Mouse (Mus musculus) kidney, embryonic 16.5 days (tissue): ENCODE data around the gene Unc45a. TPM values are rescaled to one million over a fixed set of nuclear protein-coding genes. Genes with fewer than 3 reads are reported as not detected.
A peak's percentile ranks its signal among the peaks of the same experiment; 100 is the strongest.

Experiments
- ATAC-seq: fragments of 200-750 bp; cut with Nextera tagmentation; 2 replicates; pipeline ENCODE4 v1.8.0; 2017; ENCODE audit warnings: moderate TSS enrichment; ENCODE audit not compliant: low FRiP score, low TSS enrichment
- H3K27ac ChIP-seq: fragments of 300-500 bp; sonication (generic); 2 replicates; pipeline ENCODE4 v1.5.1; 2014; ENCODE audit warnings: low read length
- H3K27me3 ChIP-seq: fragments of 300-500 bp; sonication (generic); 2 replicates; pipeline ENCODE4 v1.6.1; 2014; ENCODE audit warnings: low read length, control low read depth, mixed read lengths; ENCODE audit not compliant: insufficient read depth
- H3K36me3 ChIP-seq: fragments of 300-500 bp; sonication (generic); 2 replicates; pipeline ENCODE4 v1.6.1; 2014; ENCODE audit warnings: low read length, control low read depth, mixed read lengths; ENCODE audit not compliant: insufficient read depth
- H3K4me1 ChIP-seq: fragments of 300-500 bp; sonication (generic); 2 replicates; pipeline ENCODE4 v1.6.1; 2014; ENCODE audit warnings: low read length, control low read depth, mixed read lengths; ENCODE audit not compliant: insufficient read depth
- H3K4me2 ChIP-seq: fragments of 300-500 bp; sonication (generic); replicated peaks from 2 replicates; pipeline ENCODE4 v1.6.1; 2014; ENCODE audit warnings: low read depth, low read length
- H3K4me3 ChIP-seq: fragments of 300-500 bp; sonication (generic); 2 replicates; pipeline ENCODE4 v1.5.1; 2014; ENCODE audit warnings: mild to moderate bottlenecking, low read length
- H3K9ac ChIP-seq: fragments of 300-500 bp; sonication (generic); replicated peaks from 2 replicates; pipeline ENCODE4 v1.6.1; 2014; ENCODE audit warnings: low read length
- H3K9me3 ChIP-seq: fragments of 300-500 bp; sonication (generic); 2 replicates; pipeline ENCODE4 v1.6.1; 2016; ENCODE audit warnings: low read length, control low read depth
- WGBS: fragments of 180-500 bp; shearing (Covaris S2); extraction: QIAGEN DNeasy Blood & Tissue Kit; methylation state at CpG from one replicate; pipeline ENCODE4 v1.1.7; 2014; 5-methylcytosine and 5-hydroxymethylcytosine counted together
- polyA plus RNA-seq: library from polyadenylated mRNA; unstranded; fragments of >200 nt; fragmentation: Nextera tagmentation; extraction: Ambion mirVana; gene quantifications from 2 replicates; pipeline ENCODE4 v1.2.1, GENCODE M21; 2015

Unc45a gene
- polyA plus RNA-seq, 1 experiment from 2014 or later, result 46.5 TPM

- ATAC-seq, result peak; percentile 49; the same call in 1 of the 2 replicates
- Histone ChIP-seq H3K4me2 (peak overlapping the region; percentile 71), H3K9ac (peak overlapping the region; percentile 84), H3K27ac (peak overlapping the region; percentile 74), H3K4me3 (peak overlapping the region; percentile 79), H3K27me3 (no peaks in the 10 kb centered on the region), H3K36me3 (peaks cover 13% of the 10 kb centered on the region; the same call in 1 of the 2 replicates), H3K9me3 (no peaks in the 10 kb centered on the region), H3K4me1 (peaks cover 28% of the 10 kb centered on the region)
- WGBS, result 7% methylated on average over 37 of the region's 37 CpGs
These were observed 45.8 kb downstream of the Unc45a start for GRCm38 (mm10) chr7:80294764-80295648.

- peak; percentile 100 for ATAC-seq
- peaks cover 14% of the 10 kb centered on the region; the same call in 1 of the 2 replicates for H3K36me3 ChIP-seq
- H3K4me2 ChIP-seq, result peak within 1 kb of the TSS; percentile 71
- H3K27me3 ChIP-seq, result no peaks in the 10 kb centered on the region
- peak within 1 kb of the TSS; percentile 88 for H3K27ac ChIP-seq
- H3K9me3 ChIP-seq, result no peaks in the 10 kb centered on the region
- WGBS, result under 1% methylated on average over 52 of the region's 52 CpGs
- H3K4me1 ChIP-seq, result peaks cover 28% of the 10 kb centered on the region
- peak within 1 kb of the TSS; percentile 84 for H3K9ac ChIP-seq
- peak within 1 kb of the TSS; percentile 79 for H3K4me3 ChIP-seq
These were observed 46.6 kb downstream of the Unc45a start, which contains the start of gene Prc1 for GRCm38 (mm10) chr7:80294062-80294763. Prc1 (plus strand) TSS chr7:80294450.

GRCm38 (mm10) chr7:80287736-80288135, 53.1 kb downstream of the Unc45a start:
- Histone ChIP-seq H3K4me2 (no peak overlapping the region), H3K4me1 (no peaks in the 10 kb centered on the region), H3K9me3 (no peaks in the 10 kb centered on the region), H3K36me3 (peaks cover 50% of the 10 kb centered on the region), H3K4me3 (no peak overlapping the region), H3K27me3 (no peaks in the 10 kb centered on the region), H3K27ac (no peak overlapping the region), H3K9ac (no peak overlapping the region)
- 74% methylated on average over 10 of the region's 10 CpGs for WGBS
- ATAC-seq, result no peak

GRCm38 (mm10) chr7:80285725-80286124, 55.1 kb downstream of the Unc45a start:
- Histone ChIP-seq H3K4me1 (no peaks in the 10 kb centered on the region), H3K4me2 (no peak overlapping the region), H3K36me3 (peaks cover 50% of the 10 kb centered on the region), H3K9ac (no peak overlapping the region), H3K27ac (no peak overlapping the region), H3K9me3 (no peaks in the 10 kb centered on the region), H3K4me3 (no peak overlapping the region), H3K27me3 (no peaks in the 10 kb centered on the region)
- 96% methylated on average over 6 of the region's 6 CpGs for WGBS
- no peak for ATAC-seq

- Histone ChIP-seq H3K9ac (no peak overlapping the region), H3K9me3 (no peaks in the 10 kb centered on the region), H3K4me2 (no peak overlapping the region), H3K4me1 (no peaks in the 10 kb centered on the region), H3K27ac (no peak overlapping the region), H3K27me3 (no peaks in the 10 kb centered on the region), H3K36me3 (peaks cover 56% of the 10 kb centered on the region), H3K4me3 (no peak overlapping the region)
- 88% methylated on average over 5 of the region's 5 CpGs for WGBS
- ATAC-seq, result no peak
These were observed 56.4 kb downstream of the Unc45a start for GRCm38 (mm10) chr7:80284391-80284790.

- no peaks in the 10 kb centered on the region for H3K4me1 ChIP-seq
- 91% methylated on average over 3 of the region's 3 CpGs for WGBS
- H3K9me3 ChIP-seq, result no peaks in the 10 kb centered on the region
- no peak for ATAC-seq
- H3K9ac ChIP-seq, result no peak overlapping the region
- no peaks in the 10 kb centered on the region for H3K27me3 ChIP-seq
- no peak overlapping the region for H3K4me3 ChIP-seq
- H3K27ac ChIP-seq, result no peak overlapping the region
- H3K36me3 ChIP-seq, result peaks cover 59% of the 10 kb centered on the region
- no peak overlapping the region for H3K4me2 ChIP-seq
These were observed 57.4 kb downstream of the Unc45a start for GRCm38 (mm10) chr7:80283226-80283918.

- no peak overlapping the region for H3K4me2 ChIP-seq
- H3K9me3 ChIP-seq, result no peaks in the 10 kb centered on the region
- whole genome bisulfite sequencing, result 88% methylated on average over 3 of the region's 3 CpGs
- peaks cover 49% of the 10 kb centered on the region for H3K36me3 ChIP-seq
- H3K27me3 ChIP-seq, result no peaks in the 10 kb centered on the region
- no peak overlapping the region for H3K4me3 ChIP-seq
- no peak for ATAC-seq
- no peaks in the 10 kb centered on the region for H3K4me1 ChIP-seq
- H3K9ac ChIP-seq, result no peak overlapping the region
- H3K27ac ChIP-seq, result no peak overlapping the region
These were observed 59.2 kb downstream of the Unc45a start for GRCm38 (mm10) chr7:80281646-80282045.

GRCm38 (mm10) chr7:80280998-80281397, 59.8 kb downstream of the Unc45a start:
- Histone ChIP-seq H3K27me3 (no peaks in the 10 kb centered on the region), H3K9me3 (no peaks in the 10 kb centered on the region), H3K36me3 (peaks cover 54% of the 10 kb centered on the region), H3K4me2 (no peak overlapping the region), H3K27ac (no peak overlapping the region), H3K4me3 (no peak overlapping the region), H3K4me1 (no peaks in the 10 kb centered on the region), H3K9ac (no peak overlapping the region)
- WGBS, result 92% methylated on average over 2 of the region's 2 CpGs
- no peak for ATAC-seq

GRCm38 (mm10) chr7:80280032-80280431, 60.8 kb downstream of the Unc45a start:
- Histone ChIP-seq H3K36me3 (peaks cover 52% of the 10 kb centered on the region), H3K9me3 (peaks cover 3% of the 10 kb centered on the region; the same call in 1 of the 2 replicates), H3K9ac (no peak overlapping the region), H3K27ac (no peak overlapping the region), H3K4me3 (no peak overlapping the region), H3K4me1 (no peaks in the 10 kb centered on the region), H3K27me3 (no peaks in the 10 kb centered on the region), H3K4me2 (no peak overlapping the region)
- no peak for ATAC-seq
- WGBS, result 75% methylated on average over 10 of the region's 10 CpGs
